Mouse (Mus musculus) pancreas, adult 10 weeks (tissue): ENCODE measurements around the gene Olfr765. TPM values are rescaled to one million over a fixed set of nuclear protein-coding genes. Genes with fewer than 3 reads are reported as not detected.

ENCODE experiments used
- polyA plus RNA-seq: library from polyadenylated mRNA; stranded (reverse); fragments of 350-450 nt; fragmentation: Illumina TruSeq; extraction: RNeasy Lipid Tissue Mini Kit (QIAGEN cat#74804); gene quantifications from one replicate; pipeline ENCODE4 v1.2.3, GENCODE M21; 2015; ENCODE audit warnings: low read depth, low replicate concordance; ENCODE audit not compliant: insufficient read depth

Gene Olfr765
- not detected for polyA plus RNA-seq

GRCm38 (mm10) chr10:129049898-129050297, at the start of gene Olfr765:
TSS of gene Olfr765 (minus strand) at chr10:129049998.

GRCm38 (mm10) chr10:129099275-129099674, 49.5 kb upstream of the Olfr765 start, which contains the start of gene Olfr768:
TSS of gene Olfr768 (minus strand) at chr10:129099375.

GRCm38 (mm10) chr10:129082810-129083209, 33.0 kb upstream of the Olfr765 start, which contains the start of gene Olfr767:
TSS of gene Olfr767 (minus strand) at chr10:129082910.

GRCm38 (mm10) chr10:129068877-129069276, 19.1 kb upstream of the Olfr765 start, which contains the start of gene Olfr766-ps1:
TSS of gene Olfr766-ps1 (minus strand) at chr10:129068977.

GRCm38 (mm10) chr10:129039796-129040195, 10.0 kb downstream of the Olfr765 start, which contains the start of gene Olfr764-ps1:
TSS of gene Olfr764-ps1 (minus strand) at chr10:129039896.

GRCm38 (mm10) chr10:129010288-129010841, 39.4 kb downstream of the Olfr765 start, which contains the start of gene Olfr763:
TSS of gene Olfr763 (plus strand) at chr10:129010791.

Other genes starting within 250 kb of the Olfr765 start
- gene Dnajc14, start 245.9 kb downstream of the Olfr765 start, polyA plus RNA-seq, result 9.2 TPM
- gene Tmem198b, start 245.6 kb downstream of the Olfr765 start, polyA plus RNA-seq, result 6.6 TPM
- 15.9 TPM for gene Sarnp, start 232.7 kb downstream of the Olfr765 start, polyA plus RNA-seq
- 11.8 TPM for gene Ormdl2, start 228.4 kb downstream of the Olfr765 start, polyA plus RNA-seq
- not detected for gene Gdf11, start 158.3 kb downstream of the Olfr765 start, polyA plus RNA-seq
- gene Cd63, start 149.0 kb downstream of the Olfr765 start, polyA plus RNA-seq, result 125 TPM
- 12.1 TPM for gene Rdh5, start 127.1 kb downstream of the Olfr765 start, polyA plus RNA-seq
- 47.0 TPM for gene Bloc1s1, start 126.0 kb downstream of the Olfr765 start, polyA plus RNA-seq
- gene Itga7, start 116.2 kb downstream of the Olfr765 start, polyA plus RNA-seq, result 5.2 TPM
- gene Mettl7b, start 89.0 kb downstream of the Olfr765 start, polyA plus RNA-seq, result not detected
- gene Olfr9, start 60.6 kb downstream of the Olfr765 start, polyA plus RNA-seq, result not detected
- gene Olfr763, start 39.2 kb downstream of the Olfr765 start, polyA plus RNA-seq, result not detected
- not detected for gene Olfr764-ps1, start 10.1 kb downstream of the Olfr765 start, polyA plus RNA-seq
- gene Olfr766-ps1, start 19.0 kb upstream of the Olfr765 start, polyA plus RNA-seq, result not detected
- gene Olfr767, start 32.9 kb upstream of the Olfr765 start, polyA plus RNA-seq, result not detected
- gene Olfr768, start 49.4 kb upstream of the Olfr765 start, polyA plus RNA-seq, result not detected
- not detected for gene Olfr769, start 67.9 kb upstream of the Olfr765 start, polyA plus RNA-seq
- gene Olfr770, start 89.0 kb upstream of the Olfr765 start, polyA plus RNA-seq, result not detected
- not detected for gene Olfr771, start 114.8 kb upstream of the Olfr765 start, polyA plus RNA-seq
- not detected for gene Olfr772, start 127.9 kb upstream of the Olfr765 start, polyA plus RNA-seq
- gene Olfr773, start 137.4 kb upstream of the Olfr765 start, polyA plus RNA-seq, result not detected
- gene Olfr774, start 186.2 kb upstream of the Olfr765 start, polyA plus RNA-seq, result not detected
- not detected for gene Olfr775, start 198.4 kb upstream of the Olfr765 start, polyA plus RNA-seq
- gene Olfr776, start 209.1 kb upstream of the Olfr765 start, polyA plus RNA-seq, result not detected
- not detected for gene Olfr777, start 221.5 kb upstream of the Olfr765 start, polyA plus RNA-seq